Comparison of ENCODE assay signal across 18 mouse cellular contexts in the genomic region with DNA sequence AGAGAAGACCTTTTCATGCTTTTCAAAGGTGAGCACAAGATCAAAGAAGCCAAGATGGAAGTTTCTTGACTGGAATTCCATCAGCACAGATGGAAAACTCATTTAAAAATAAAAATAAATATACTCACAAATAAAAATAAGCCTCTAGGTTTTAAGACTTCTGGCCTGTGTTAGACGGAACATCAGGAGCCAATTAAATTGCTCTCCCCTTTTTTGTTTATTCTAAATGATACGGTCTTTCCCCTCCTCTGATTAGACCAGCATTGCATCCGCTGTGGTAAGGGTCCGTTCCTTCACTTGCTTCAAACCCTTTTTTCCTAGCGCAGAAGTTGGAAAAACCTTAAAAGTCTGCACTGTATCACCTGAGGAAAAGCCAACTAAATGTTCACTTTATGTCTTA.
"Had no signal": no experiment of that assay in that cellular context is flagged by ENCODE, and none has a peak within 500 bp of the region (broad histone marks: within the 10 kb centered on the region; RNA-seq: fewer than 3 reads in every experiment).

No protein-coding gene starts in this region.

- H3K4me2 ChIP-seq: limb, embryonic 13.5 days; liver, embryonic 13.5 days; lung, embryonic 14.5 days; midbrain, embryonic 13.5 days; neural tube, embryonic 13.5 days had no signal

- H3K36me3 ChIP-seq: limb, embryonic 13.5 days; liver, embryonic 13.5 days; midbrain, embryonic 10.5 days; midbrain, embryonic 13.5 days; neural tube, embryonic 13.5 days had no signal

- ATAC-seq: intestine, postnatal 0 days; lung, postnatal 0 days; midbrain, embryonic 13.5 days; midbrain, embryonic 16.5 days had no signal

- DNase-seq: kidney, adult 2 months; kidney, postnatal 25 days; layer of hippocampus, adult 9-11 months; liver, embryonic 13.5 days; thymus, postnatal 36 days had no signal

- H3K4me1 ChIP-seq: liver, embryonic 13.5 days; midbrain, embryonic 13.5 days; neural tube, embryonic 13.5 days had no signal

- H3K27ac ChIP-seq: kidney, postnatal 0 days; layer of hippocampus, adult 2 months; liver, embryonic 13.5 days; macrophage; midbrain, embryonic 10.5 days; midbrain, embryonic 13.5 days; neural tube, embryonic 13.5 days; stomach, postnatal 0 days had no signal

- H3K9me3 ChIP-seq: limb, embryonic 13.5 days; liver, embryonic 13.5 days; midbrain, embryonic 10.5 days; midbrain, embryonic 13.5 days; neural tube, embryonic 13.5 days had no signal

- H3K4me3 ChIP-seq: layer of hippocampus, adult 2 months; limb, embryonic 13.5 days; liver, embryonic 13.5 days; midbrain, embryonic 10.5 days; midbrain, embryonic 13.5 days; myocyte; neural tube, embryonic 13.5 days had no signal

- H3K27me3 ChIP-seq: limb, embryonic 13.5 days; liver, embryonic 13.5 days; midbrain, embryonic 13.5 days; neural tube, embryonic 13.5 days had no signal

- H3K9ac ChIP-seq: limb, embryonic 13.5 days; liver, embryonic 13.5 days; lung, embryonic 14.5 days; midbrain, embryonic 13.5 days; neural tube, embryonic 13.5 days had no signal
